Mouse (Mus musculus) E14TG2a.4 (cell line): ENCODE results near the gene Drap1.

ENCODE experiments used
- CTCF ChIP-seq: conservative IDR thresholded peaks from 2 replicates; pipeline ENCODE4 v1.5.1; 2014; ENCODE audit warnings: low read length
- NANOG ChIP-seq: IDR thresholded peaks from 2 replicates; pipeline ENCODE4 v1.6.1; 2014; ENCODE audit warnings: borderline replicate concordance, low read length, mixed read lengths
- POU5F1 ChIP-seq: IDR thresholded peaks from 2 replicates; pipeline ENCODE4 v1.6.1; 2014; ENCODE audit warnings: low read length, borderline replicate concordance

DNA sequence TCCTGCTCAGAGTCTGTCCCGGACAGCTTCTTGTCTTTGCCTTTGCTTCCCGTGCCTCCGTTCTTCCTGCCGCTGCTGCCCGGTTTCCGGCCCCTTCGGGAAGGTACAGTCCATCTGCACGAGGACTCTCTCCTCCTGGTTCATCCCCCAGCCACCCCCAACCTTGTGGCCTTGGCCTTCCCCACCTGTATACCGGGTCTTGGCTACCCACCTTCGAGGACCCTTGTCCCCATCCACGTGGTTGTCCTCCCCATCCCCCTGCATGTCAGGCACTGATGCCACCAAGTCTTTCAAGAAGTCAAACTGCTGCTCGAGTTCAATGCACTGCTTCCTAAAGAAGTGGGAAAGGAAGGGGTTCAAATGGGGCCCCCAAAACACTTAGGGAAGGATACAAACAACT lies 1.2 kb downstream of the Drap1 start:
- TF ChIP-seq CTCF (no peak), POU5F1 (no peak), NANOG (no peak)
